Mouse (Mus musculus): Measurements from ENCODE around the gene Eea1. TPM values are rescaled to one million over a fixed set of nuclear protein-coding genes. Genes with fewer than 3 reads are reported as not detected.
"Not testable (repeated sequence)": the region's sequence is repeated elsewhere in the genome, so short reads cannot be mapped to it uniquely, and the experiment has no call there.

Eea1 gene
- 10 to 100 TPM; 16.7 to 20.7 TPM for total RNA-seq (2021)
- long read RNA-seq, experiment 1, full-length matches to known transcripts = 1 of 5 reads
- long read RNA-seq, experiment 1, partial matches to known transcripts = 3 of 5 reads
- long read RNA-seq, experiment 1, other reads (novel, unspliced or antisense) = 1 of 5 reads
- long read RNA-seq, experiment 2, full-length matches to known transcripts = 1 of 5 reads
- long read RNA-seq, experiment 2, partial matches to known transcripts = 3 of 5 reads
- long read RNA-seq, experiment 2, other reads (novel, unspliced or antisense) = 1 of 5 reads

DNA sequence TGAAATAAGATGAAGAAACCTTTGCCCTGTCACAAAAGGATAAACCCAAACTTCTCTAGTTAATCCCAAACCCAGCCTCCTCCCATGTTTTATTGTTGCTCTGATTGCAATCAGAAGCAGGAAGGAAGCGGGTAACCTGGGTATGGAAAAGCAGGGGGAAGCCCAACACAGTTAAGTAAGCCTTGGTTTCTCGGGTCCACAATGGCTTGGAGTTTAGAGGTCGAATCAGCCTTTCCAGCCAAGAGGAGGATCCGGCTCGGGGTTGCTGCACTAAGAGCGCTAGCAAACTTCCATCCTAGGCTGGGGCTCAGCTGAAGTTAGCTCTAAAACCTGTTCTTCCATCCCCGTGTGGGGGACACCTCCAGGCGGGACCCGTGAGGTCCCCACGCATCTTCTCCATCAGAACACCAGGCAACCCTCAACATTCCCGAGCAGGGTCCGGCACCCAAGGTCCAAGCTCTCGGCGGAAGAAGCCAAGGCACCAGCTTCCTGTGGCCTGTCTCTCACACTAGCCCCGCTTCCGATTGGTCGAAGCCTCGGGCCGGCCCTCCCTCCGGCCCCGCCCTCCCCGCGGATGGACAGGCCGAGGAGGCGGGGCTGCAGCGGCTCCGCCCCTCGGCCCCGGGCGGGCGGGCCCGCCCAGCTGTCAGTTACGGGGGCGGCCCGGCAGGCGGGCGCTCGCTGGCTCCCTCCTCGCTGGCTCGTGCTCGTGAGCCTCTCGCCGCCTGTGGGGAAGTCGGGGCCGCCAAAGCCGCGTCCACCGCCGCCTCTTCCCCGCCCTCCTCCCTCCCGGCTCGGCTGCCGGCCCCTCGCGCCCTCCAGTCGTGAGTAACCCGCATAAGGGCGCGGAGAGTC lies at the start of gene Eea1:
Eea1 (plus strand) TSS at position 605 of the 855 bp plus-strand sequence.
- intact Hi-C loops (cut with DNase I; ENCODE audit: low total_unique reads) = no loop called here
- peak; percentile 94 for DNase-seq

DNA sequence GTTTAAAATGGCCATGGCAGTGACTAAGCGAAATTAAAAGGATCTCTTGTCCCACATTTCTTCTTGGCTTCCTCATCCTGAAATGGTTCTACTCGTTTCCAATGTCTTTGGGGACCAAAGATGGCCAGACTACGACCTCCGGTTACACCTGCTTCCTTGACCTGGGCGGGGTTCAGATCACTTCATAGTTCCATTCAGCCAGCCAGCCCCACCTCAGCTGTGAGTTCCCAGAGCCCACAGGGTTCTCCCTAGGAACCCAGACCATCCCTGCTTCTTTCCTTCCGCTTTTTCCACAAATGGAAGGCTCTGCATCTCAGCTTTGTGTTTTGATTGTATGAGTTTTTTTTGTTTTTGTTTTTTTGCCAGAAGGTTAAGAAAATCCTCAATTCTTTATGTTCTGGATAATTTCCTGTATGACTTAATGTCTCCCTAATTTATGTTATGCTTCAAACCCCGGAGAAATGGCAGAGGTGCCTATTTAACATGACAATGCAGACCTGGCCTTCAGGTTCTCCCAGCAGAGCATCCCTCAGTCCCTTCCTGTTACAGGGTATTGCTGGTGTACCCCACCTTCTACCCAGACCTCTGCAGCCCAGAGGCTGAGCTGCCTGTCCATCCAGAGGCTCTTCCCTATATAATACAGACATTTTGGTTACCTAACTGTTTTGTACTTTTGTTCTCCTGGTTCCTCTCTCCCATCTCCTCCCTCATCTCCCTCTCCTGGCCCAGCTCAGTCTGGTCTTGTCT lies 49.1 kb upstream of the Eea1 start:
- DNase-seq = no peak
- intact Hi-C loops (cut with DNase I; ENCODE audit: low total_unique reads) = loop anchor here (5.0 kb wide), 1 partner anchor 334 kb away; no protein-coding TSS in a partner anchor

- intact Hi-C loops (cut with DNase I; ENCODE audit: low total_unique reads) = loop anchor here (2.0 to 5.0 kb wide), 2 partner anchors 335 to 405 kb away; no protein-coding TSS in a partner anchor
Measured at GRCm38 (mm10) chr10:95892132-95892531, 48.3 kb upstream of the Eea1 start.

DNA sequence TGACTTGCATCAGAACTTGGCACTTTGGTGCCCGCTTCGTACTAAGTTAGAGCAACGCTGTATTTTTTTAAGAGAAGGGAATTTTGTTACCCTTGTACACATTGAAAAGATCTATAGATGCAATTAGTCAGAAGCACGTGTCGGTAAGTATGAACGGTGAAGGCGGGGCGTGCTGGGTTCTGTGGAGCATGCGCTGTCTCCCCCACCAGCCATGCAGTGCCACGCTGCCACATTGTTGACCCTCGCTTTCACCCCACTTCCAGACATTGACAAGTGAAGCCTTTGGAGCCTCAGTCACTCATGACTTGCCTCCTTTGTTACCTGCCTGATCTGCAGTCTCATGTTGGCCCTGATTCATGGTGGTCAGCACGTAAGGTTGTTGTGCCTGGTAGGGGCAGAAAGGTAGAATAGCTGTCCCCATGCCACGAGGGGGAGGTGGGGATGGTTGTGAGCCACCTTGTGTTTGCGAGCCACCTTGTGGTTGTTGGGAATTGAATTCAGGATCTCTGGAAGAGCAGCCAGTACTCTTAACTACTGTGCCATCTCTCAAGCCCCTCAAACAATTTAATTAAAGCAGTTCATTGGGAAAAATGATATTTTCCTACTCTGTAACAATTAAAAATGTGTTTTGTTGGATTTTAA lies 47.0 kb upstream of the Eea1 start:
- no peak for DNase-seq
- intact Hi-C loops (cut with DNase I; ENCODE audit: low total_unique reads) = loop anchor here (2.0 to 5.0 kb wide), 2 partner anchors 336 to 407 kb away; no protein-coding TSS in a partner anchor

More at GRCm38 (mm10) chr10:95892132-95892531, 48.3 kb upstream of the Eea1 start:
- no peak for DNase-seq

GRCm38 (mm10) chr10:95894036-95894855 lies 46.2 kb upstream of the Eea1 start:
- no peak for DNase-seq
- intact Hi-C loops (cut with DNase I; ENCODE audit: low total_unique reads) = loop anchor here (5.0 kb wide), 1 partner anchor 337 kb away; no protein-coding TSS in a partner anchor

DNA sequence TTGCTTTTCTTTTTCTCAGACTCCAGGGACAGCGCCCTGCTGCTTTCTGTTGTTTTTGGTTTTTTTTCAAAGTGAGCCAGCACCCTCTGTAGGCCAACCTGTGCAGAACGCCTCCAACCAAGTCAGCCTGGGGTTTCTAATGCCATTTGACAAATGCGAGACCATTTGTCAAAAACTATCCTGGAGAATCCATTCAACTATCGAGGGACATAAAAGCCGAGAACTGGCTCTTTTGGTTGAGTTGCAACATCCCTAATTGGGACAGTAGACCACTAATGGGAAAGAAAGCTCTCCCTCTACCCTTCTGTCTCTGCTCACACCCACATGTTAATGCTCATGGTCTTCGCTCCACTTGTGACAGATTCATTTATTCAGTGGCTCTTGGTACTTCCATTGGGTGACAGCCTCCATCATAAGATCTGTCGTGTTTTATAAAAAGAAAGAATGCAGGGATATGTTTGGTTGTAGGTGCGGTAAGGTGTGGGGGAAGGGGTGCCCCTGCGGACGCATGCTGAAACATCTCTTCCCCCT lies 45.5 kb upstream of the Eea1 start:
- peak; percentile 45 for DNase-seq
- intact Hi-C loops (cut with DNase I; ENCODE audit: low total_unique reads) = loop anchor here (5.0 kb wide), 2 partner anchors 137 to 338 kb away; no protein-coding TSS in a partner anchor

DNA sequence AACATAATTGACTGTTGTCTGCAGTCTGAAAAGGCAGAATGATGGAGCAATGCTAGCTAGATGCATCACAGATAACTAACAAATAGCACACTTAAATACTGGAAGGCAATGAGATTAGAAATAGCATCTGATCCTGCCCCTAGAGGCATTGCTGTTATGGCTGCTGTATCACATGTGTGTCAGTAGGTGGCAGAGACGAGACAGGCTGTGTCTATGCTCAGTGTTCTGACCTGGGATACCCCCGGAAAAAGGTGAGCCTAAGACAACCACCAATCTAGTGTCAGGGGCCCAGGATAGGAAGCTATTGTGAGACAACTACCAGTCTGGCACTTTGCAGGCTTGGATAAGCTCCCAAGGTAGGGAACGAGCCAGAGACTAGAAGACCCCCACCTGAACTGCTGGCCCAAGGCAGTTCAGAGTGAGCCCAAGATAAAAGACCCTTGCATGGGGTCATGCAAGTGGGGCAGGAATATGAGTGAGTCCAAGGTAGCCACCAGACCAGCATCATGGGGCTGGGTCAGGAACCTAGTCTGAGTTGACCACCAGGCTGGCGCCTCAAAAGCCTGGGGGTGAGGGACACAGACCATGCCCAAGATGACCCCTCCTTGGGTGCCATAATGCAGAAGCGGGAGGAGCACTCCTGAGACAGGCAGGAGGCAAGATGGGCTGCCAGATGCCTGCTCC lies 41.8 kb upstream of the Eea1 start:
- DNase-seq = peak; percentile 8
- intact Hi-C loops (cut with DNase I; ENCODE audit: low total_unique reads) = loop anchor here (5.0 kb wide), 1 partner anchor 134 kb away; no protein-coding TSS in a partner anchor

DNA sequence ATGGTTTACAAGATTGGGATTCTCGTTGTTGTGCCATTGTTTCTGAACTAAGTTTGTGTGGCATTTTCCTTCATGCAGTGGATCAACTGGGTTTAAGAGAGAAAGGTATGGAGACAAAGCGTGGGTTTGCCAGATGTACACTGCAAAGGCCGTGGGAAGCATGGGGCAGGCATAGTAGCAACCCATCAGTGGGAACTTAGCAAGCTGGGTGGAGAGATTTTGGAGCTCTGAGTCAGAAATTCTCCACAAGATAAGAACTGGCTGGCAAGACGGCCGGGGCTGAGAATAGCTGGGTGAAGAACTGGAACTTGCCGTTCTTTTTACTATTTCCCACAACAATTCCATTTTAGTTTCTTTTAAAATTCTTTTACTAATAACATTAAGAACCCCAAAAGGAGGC lies 35.8 kb upstream of the Eea1 start:
- no peak for DNase-seq
- intact Hi-C loops (cut with DNase I; ENCODE audit: low total_unique reads) = no loop called here

DNA sequence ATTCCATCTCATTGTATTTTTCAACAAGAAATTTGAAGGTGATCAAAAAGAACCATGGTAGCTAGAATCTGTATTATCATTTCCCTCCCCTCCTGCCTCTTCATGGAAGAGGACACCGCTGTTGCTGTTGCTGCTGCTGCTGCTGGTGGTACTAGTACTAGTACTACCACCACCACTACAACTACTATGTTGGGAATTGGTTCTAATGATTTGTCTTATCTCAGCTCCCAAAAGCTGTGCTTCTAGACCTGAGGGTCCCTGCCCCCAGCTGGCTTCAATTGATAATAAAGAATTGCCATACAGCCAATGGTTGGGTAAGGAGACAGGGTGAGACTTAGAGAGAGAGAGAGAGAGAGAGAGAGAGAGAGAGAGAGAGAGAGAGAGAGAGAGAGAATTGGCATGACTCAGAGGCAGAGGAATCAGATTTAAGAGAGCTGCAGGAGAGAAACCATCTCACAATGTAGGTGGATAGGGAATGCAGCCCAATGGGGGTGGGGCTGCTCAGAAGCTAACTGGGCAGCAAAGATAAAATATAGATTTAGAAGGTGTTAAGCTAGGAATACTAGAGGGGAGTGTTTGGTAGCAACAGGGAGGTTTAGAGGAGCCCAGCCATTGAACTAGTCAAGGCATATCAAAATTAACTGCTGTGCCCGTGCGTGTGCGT lies 31.1 kb upstream of the Eea1 start:
- intact Hi-C loops (cut with DNase I; ENCODE audit: low total_unique reads) = no loop called here
- no peak for DNase-seq

DNA sequence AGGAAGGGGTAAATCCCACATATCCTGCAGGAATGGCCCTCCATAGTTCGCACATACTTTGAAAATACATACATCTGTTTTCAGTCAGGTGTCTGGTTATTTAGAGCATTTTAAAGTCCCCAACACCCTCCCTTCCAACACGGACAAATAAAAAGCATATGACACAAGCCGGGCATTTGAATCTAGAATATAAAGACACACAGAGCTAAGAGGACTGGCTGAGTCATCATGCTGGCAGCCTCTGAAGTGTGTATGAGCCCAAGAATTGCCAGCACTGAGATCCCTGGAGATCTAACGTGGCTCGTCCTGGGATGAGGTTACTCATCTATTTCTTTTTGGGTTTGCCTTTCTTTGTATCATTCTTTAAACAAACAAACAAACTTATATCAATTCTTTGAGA lies 29.4 kb upstream of the Eea1 start:
- intact Hi-C loops (cut with DNase I; ENCODE audit: low total_unique reads) = no loop called here
- no peak for DNase-seq

- DNase-seq = no peak
- intact Hi-C loops (cut with DNase I; ENCODE audit: low total_unique reads) = no loop called here
Measured at GRCm38 (mm10) chr10:95914434-95915174, 25.8 kb upstream of the Eea1 start.

DNA sequence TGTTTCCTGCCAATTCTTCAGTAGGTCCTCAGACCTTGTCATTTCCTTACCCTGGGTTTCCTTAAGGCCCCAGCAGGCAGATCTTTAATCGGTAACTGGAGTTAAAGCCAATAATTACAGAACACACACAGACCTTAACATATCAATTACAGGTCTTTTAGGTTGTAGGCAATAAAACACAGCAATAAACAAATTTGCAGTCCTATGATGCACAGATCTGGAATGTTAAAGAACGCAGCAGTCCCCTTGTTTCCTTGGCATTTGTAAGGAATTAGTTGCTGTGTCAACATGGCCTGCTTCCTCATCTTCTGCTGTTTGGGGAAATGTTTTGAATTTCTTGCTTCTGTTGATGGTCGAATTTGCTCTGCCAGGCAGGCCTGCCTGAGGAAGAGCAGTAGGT lies 21.7 kb upstream of the Eea1 start:
- DNase-seq = no peak
- intact Hi-C loops (cut with DNase I; ENCODE audit: low total_unique reads) = no loop called here

GRCm38 (mm10) chr10:95923263-95924217 lies 16.9 kb upstream of the Eea1 start:
- intact Hi-C loops (cut with DNase I; ENCODE audit: low total_unique reads) = no loop called here
- DNase-seq = no peak

DNA sequence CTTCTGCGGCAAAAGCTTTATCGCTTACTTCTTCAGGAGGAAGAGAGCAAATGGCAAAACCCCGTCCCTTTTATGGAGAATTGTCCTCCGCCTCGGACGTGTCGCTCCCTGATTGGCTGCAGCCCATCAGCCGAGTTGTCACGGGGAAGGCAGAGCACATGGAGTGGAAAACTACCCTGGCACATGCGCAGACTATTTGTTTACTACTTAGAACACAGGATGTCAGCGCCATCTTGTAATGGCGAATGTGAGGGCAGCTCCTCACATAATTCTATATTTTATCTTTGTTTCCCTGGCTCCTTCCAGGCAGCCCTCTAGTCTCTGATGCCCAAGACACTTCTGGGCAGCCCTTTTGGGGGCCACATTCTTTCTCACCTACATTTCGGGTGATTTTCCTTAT lies 6.8 kb upstream of the Eea1 start:
- DNase-seq; intact Hi-C loops (cut with DNase I; ENCODE audit: low total_unique reads): not testable (repeated sequence)
